Mouse (Mus musculus) kidney, adult 2 months (tissue): ENCODE data around the gene Sgce.

Experiments used
- CTCF ChIP-seq: fragments of 200-500 bp; conservative IDR thresholded peaks from 2 replicates; pipeline ENCODE4 v1.5.1; 2011; ENCODE audit warnings: low read depth, mild to moderate bottlenecking, control low read depth, low read length, moderate library complexity, mixed read lengths; ENCODE audit not compliant: insufficient read depth, insufficient read length
- POLR2A ChIP-seq: fragments of 200-500 bp; IDR thresholded peaks from one replicate; pipeline ENCODE4 v1.6.1; 2011; ENCODE audit warnings: low read depth, low read length, control low read depth

DNA sequence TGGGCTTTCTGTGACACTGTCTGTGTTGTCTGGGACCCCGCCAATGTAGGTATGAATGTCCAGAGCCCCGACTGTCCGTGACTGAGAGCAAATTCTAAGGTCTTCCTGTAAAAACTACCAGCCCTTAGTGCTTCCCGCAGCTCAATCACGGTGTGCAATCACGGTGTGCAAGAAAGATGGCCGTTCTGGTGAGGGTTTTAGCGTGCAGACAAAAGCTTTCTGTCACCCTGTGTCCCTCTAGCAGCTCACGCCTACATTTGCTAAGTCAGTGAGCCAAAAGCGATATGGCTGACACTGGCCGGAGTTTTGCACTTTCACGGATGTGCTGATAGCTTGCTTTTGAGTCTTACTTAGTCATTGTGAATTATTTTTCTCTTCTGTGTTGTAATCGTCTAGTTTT is 88.1 kb downstream of the Sgce start:
- TF ChIP-seq CTCF (no peak), POLR2A (no peak)
